Mouse (Mus musculus) C2C12 (cell line): ENCODE measurements at regions not wholly inside any gene's neighbourhood (a gene's known extent, or its start where the extent isn't known, plus 50 kb on each side); places are given as distances from the start of the nearest gene placed in this dataset.

Source experiments
- H3K27me3 ChIP-seq: one replicate; pipeline ENCODE4 v1.6.1; 2011; ENCODE audit not compliant: control insufficient read depth, insufficient read depth, insufficient read length
- H3K36me3 ChIP-seq: one replicate; pipeline ENCODE4 v1.6.1; 2011; ENCODE audit not compliant: control insufficient read depth, insufficient read depth
- H3K4me3 ChIP-seq: one replicate; pipeline ENCODE4 v1.5.1; 2011; ENCODE audit warnings: mild to moderate bottlenecking, control low read depth; ENCODE audit not compliant: poor library complexity, insufficient read depth, severe bottlenecking
- H3K79me2 ChIP-seq: one replicate; pipeline ENCODE4 v1.6.1; 2011; ENCODE audit not compliant: control insufficient read depth, insufficient read depth
- H3K79me3 ChIP-seq: one replicate; pipeline ENCODE4 v1.6.1; 2011; ENCODE audit warnings: low read depth, control low read depth
- H3ac ChIP-seq: one replicate; pipeline ENCODE3; 2011; ENCODE audit warnings: low read depth; ENCODE audit not compliant: control insufficient read depth, insufficient read length
- CEBPB ChIP-seq: IDR thresholded peaks from one replicate; pipeline ENCODE4 v1.6.1; 2011; ENCODE audit warnings: low read depth, mild to moderate bottlenecking, control low read depth, moderate library complexity
- CTCF ChIP-seq: IDR thresholded peaks from one replicate; pipeline ENCODE4 v1.5.1; 2011; ENCODE audit not compliant: control insufficient read depth, insufficient read depth, insufficient read length
- FOSL1 ChIP-seq: IDR thresholded peaks from one replicate; pipeline ENCODE4 v1.8.0; 2011; ENCODE audit warnings: mild to moderate bottlenecking, low read length; ENCODE audit not compliant: poor library complexity, insufficient read depth, severe bottlenecking
- MAX ChIP-seq: IDR thresholded peaks from one replicate; pipeline ENCODE4 v1.6.1; 2011; ENCODE audit warnings: mild to moderate bottlenecking, control low read depth
- MYOD1 ChIP-seq: IDR thresholded peaks from one replicate; pipeline ENCODE4 v1.6.1; 2011; ENCODE audit warnings: low read depth; ENCODE audit not compliant: control insufficient read depth, insufficient read length
- MYOG ChIP-seq: IDR thresholded peaks from one replicate; pipeline ENCODE4 v1.6.1; 2011; ENCODE audit not compliant: control insufficient read depth, insufficient read length; ENCODE audit errors: extremely low read depth
- USF1 ChIP-seq: IDR thresholded peaks from one replicate; pipeline ENCODE4 v1.6.1; 2011; ENCODE audit warnings: low read depth, mild to moderate bottlenecking, control low read depth, moderate library complexity

GRCm38 (mm10) chr13:31341282-31342100 lies 214.4 kb upstream of the Foxq1 start:
- Histone ChIP-seq H3K36me3 (no peaks in the 10 kb centered on the region), H3K79me3 (no peaks in the 10 kb centered on the region), H3K79me2 (no peaks in the 10 kb centered on the region), H3K4me3 (no peak overlapping the region), H3ac (no peak overlapping the region), H3K27me3 (no peaks in the 10 kb centered on the region)
- TF ChIP-seq MAX (no peak), CTCF (no peak), MYOD1 (no peak), MYOG (no peak), CEBPB (no peak), USF1 (no peak), FOSL1 (no peak)

GRCm38 (mm10) chr13:31346205-31346604 lies 209.7 kb upstream of the Foxq1 start:
- Histone ChIP-seq H3K4me3 (no peak overlapping the region), H3K79me3 (no peaks in the 10 kb centered on the region), H3K36me3 (no peaks in the 10 kb centered on the region), H3ac (no peak overlapping the region), H3K27me3 (no peaks in the 10 kb centered on the region), H3K79me2 (no peaks in the 10 kb centered on the region)
- TF ChIP-seq MAX (no peak), MYOG (no peak), CEBPB (no peak), CTCF (no peak), MYOD1 (no peak), FOSL1 (no peak)

DNA sequence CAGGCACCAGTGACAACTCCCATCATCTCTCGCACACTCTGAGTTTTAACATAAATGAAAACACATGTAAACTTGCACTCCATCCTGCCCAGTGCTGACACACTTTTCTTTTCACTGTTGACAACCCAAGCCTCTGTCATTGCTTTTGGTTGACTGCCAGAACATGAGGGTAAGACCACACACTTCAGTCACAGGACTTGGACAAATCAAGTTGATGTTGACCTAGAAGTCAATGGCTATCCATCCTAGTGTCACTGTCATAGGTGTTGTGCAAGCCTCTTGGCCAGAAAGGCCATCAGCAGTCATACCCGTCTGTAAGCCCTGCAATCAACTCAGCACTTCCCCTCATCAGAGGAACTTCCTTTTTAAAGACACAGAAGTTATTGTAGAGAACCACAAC lies 208.9 kb upstream of the Foxq1 start:
- Histone ChIP-seq H3K36me3 (no peaks in the 10 kb centered on the region), H3ac (no peak overlapping the region), H3K4me3 (no peak overlapping the region), H3K79me2 (no peaks in the 10 kb centered on the region), H3K27me3 (no peaks in the 10 kb centered on the region), H3K79me3 (no peaks in the 10 kb centered on the region)
- TF ChIP-seq MYOD1: no peak
- no peak for TF ChIP-seq MAX
- no peak for TF ChIP-seq FOSL1
- no peak for TF ChIP-seq CEBPB
- no peak for TF ChIP-seq CTCF
- TF ChIP-seq USF1: no peak
- TF ChIP-seq MYOG: no peak

GRCm38 (mm10) chr13:31349671-31350070 lies 206.3 kb upstream of the Foxq1 start:
- H3ac ChIP-seq: no peak overlapping the region
- H3K36me3 ChIP-seq: no peaks in the 10 kb centered on the region
- TF ChIP-seq CEBPB (no peak), MYOD1 (no peak), FOSL1 (no peak), MYOG (no peak), CTCF (no peak), MAX (no peak), USF1 (no peak)

GRCm38 (mm10) chr13:31351481-31351880 lies 204.5 kb upstream of the Foxq1 start:
- Histone ChIP-seq H3K79me3 (no peaks in the 10 kb centered on the region), H3K4me3 (no peak overlapping the region), H3ac (no peak overlapping the region), H3K27me3 (no peaks in the 10 kb centered on the region), H3K79me2 (no peaks in the 10 kb centered on the region), H3K36me3 (no peaks in the 10 kb centered on the region)
- TF ChIP-seq MAX (no peak), CEBPB (no peak), USF1 (no peak), CTCF (no peak), FOSL1 (no peak), MYOD1 (no peak), MYOG (no peak)

More at GRCm38 (mm10) chr13:31349671-31350070, 206.3 kb upstream of the Foxq1 start:
- no peak overlapping the region for H3K4me3 ChIP-seq
- no peaks in the 10 kb centered on the region for H3K79me2 ChIP-seq
- no peaks in the 10 kb centered on the region for H3K27me3 ChIP-seq
- no peaks in the 10 kb centered on the region for H3K79me3 ChIP-seq
